Mouse (Mus musculus) midbrain, embryonic 11.5 days (tissue): ENCODE results near the gene Herc2. TPM values are rescaled to one million over a fixed set of nuclear protein-coding genes. Genes with fewer than 3 reads are reported as not detected.

ENCODE experiments used
- ATAC-seq: fragments of 200-750 bp; cut with Nextera tagmentation; 2 replicates; pipeline ENCODE4 v1.8.0; 2017; ENCODE audit warnings: moderate TSS enrichment, moderate library complexity; ENCODE audit not compliant: low FRiP score
- DNase-seq: peaks from one replicate; pipeline ENCODE4 v3.0.0; 2015; ENCODE audit warnings: low spot score; ENCODE audit errors: missing footprints
- H3K27ac ChIP-seq: fragments of 300-500 bp; sonication (generic); 2 replicates; pipeline ENCODE4 v1.5.1; 2014; ENCODE audit warnings: low read depth, low read length
- H3K27me3 ChIP-seq: fragments of 300-500 bp; sonication (generic); 2 replicates; pipeline ENCODE4 v1.6.1; 2014; ENCODE audit warnings: mild to moderate bottlenecking, low read length, moderate library complexity, mixed read lengths; ENCODE audit not compliant: control insufficient read depth, insufficient read depth
- H3K36me3 ChIP-seq: fragments of 300-500 bp; sonication (generic); 2 replicates; pipeline ENCODE4 v1.6.1; 2014; ENCODE audit warnings: mild to moderate bottlenecking, low read length, moderate library complexity, mixed read lengths; ENCODE audit not compliant: control insufficient read depth, insufficient read depth
- H3K4me1 ChIP-seq: fragments of 300-500 bp; sonication (generic); 2 replicates; pipeline ENCODE4 v1.6.1; 2014; ENCODE audit warnings: low read length; ENCODE audit not compliant: control insufficient read depth, insufficient read depth
- H3K4me2 ChIP-seq: fragments of 300-500 bp; sonication (generic); 2 replicates; pipeline ENCODE4 v1.6.1; 2014; ENCODE audit warnings: mild to moderate bottlenecking, moderate library complexity
- H3K4me3 ChIP-seq: fragments of 300-500 bp; sonication (generic); 2 replicates; pipeline ENCODE4 v1.5.1; 2014; ENCODE audit warnings: low read depth, low read length
- H3K9ac ChIP-seq: fragments of 300-500 bp; sonication (generic); 2 replicates; pipeline ENCODE4 v1.6.1; 2014; ENCODE audit warnings: low read length
- H3K9me3 ChIP-seq: fragments of 300-500 bp; sonication (generic); 2 replicates; pipeline ENCODE4 v1.6.1; 2016; ENCODE audit warnings: low read length; ENCODE audit not compliant: control insufficient read depth
- WGBS: fragments of 180-500 bp; shearing (Covaris S2); extraction: QIAGEN DNeasy Blood & Tissue Kit; methylation state at CpG from one replicate; pipeline ENCODE4 v1.1.7; 2014; 5-methylcytosine and 5-hydroxymethylcytosine counted together
- polyA plus RNA-seq: library from polyadenylated mRNA; unstranded; fragments of >200 nt; fragmentation: Nextera tagmentation; extraction: Ambion mirVana; gene quantifications from 2 replicates; pipeline ENCODE4 v1.2.1, GENCODE M21; 2014

Herc2 gene
- polyA plus RNA-seq, 1 experiment from 2014 or later, result 24.4 TPM

GRCm38 (mm10) chr7:56138706-56139105, 88.7 kb downstream of the Herc2 start:
- 95% methylated on average over 7 of the region's 7 CpGs for WGBS
- H3K36me3 ChIP-seq, result peaks cover 4% of the 10 kb centered on the region; the same call in 1 of the 2 replicates

GRCm38 (mm10) chr7:56146424-56146823, 96.4 kb downstream of the Herc2 start:
- H3K4me3 ChIP-seq, result no peak overlapping the region
- 91% methylated on average over 3 of the region's 3 CpGs for WGBS
- no peak overlapping the region for H3K9ac ChIP-seq
- H3K4me2 ChIP-seq, result no peak overlapping the region
- H3K9me3 ChIP-seq, result no peaks in the 10 kb centered on the region
- H3K4me1 ChIP-seq, result no peaks in the 10 kb centered on the region
- H3K27me3 ChIP-seq, result no peaks in the 10 kb centered on the region
- no peak for ATAC-seq
- H3K36me3 ChIP-seq, result peaks cover 3% of the 10 kb centered on the region
- no peak overlapping the region for H3K27ac ChIP-seq
- DNase-seq, result no peak

More at GRCm38 (mm10) chr7:56138706-56139105, 88.7 kb downstream of the Herc2 start:
- Histone ChIP-seq H3K4me2 (no peak overlapping the region), H3K9ac (no peak overlapping the region), H3K4me1 (no peaks in the 10 kb centered on the region), H3K27ac (no peak overlapping the region), H3K4me3 (no peak overlapping the region), H3K9me3 (no peaks in the 10 kb centered on the region), H3K27me3 (no peaks in the 10 kb centered on the region)
- DNase-seq (no peak), ATAC-seq (no peak)

GRCm38 (mm10) chr7:56148925-56149324, 98.9 kb downstream of the Herc2 start:
- Histone ChIP-seq H3K9ac (no peak overlapping the region), H3K4me3 (no peak overlapping the region), H3K4me1 (no peaks in the 10 kb centered on the region), H3K27me3 (no peaks in the 10 kb centered on the region), H3K36me3 (peaks cover 7% of the 10 kb centered on the region), H3K4me2 (no peak overlapping the region), H3K27ac (no peak overlapping the region), H3K9me3 (no peaks in the 10 kb centered on the region)
- WGBS, result 94% methylated on average over 7 of the region's 7 CpGs
- DNase-seq (no peak), ATAC-seq (no peak)

DNA sequence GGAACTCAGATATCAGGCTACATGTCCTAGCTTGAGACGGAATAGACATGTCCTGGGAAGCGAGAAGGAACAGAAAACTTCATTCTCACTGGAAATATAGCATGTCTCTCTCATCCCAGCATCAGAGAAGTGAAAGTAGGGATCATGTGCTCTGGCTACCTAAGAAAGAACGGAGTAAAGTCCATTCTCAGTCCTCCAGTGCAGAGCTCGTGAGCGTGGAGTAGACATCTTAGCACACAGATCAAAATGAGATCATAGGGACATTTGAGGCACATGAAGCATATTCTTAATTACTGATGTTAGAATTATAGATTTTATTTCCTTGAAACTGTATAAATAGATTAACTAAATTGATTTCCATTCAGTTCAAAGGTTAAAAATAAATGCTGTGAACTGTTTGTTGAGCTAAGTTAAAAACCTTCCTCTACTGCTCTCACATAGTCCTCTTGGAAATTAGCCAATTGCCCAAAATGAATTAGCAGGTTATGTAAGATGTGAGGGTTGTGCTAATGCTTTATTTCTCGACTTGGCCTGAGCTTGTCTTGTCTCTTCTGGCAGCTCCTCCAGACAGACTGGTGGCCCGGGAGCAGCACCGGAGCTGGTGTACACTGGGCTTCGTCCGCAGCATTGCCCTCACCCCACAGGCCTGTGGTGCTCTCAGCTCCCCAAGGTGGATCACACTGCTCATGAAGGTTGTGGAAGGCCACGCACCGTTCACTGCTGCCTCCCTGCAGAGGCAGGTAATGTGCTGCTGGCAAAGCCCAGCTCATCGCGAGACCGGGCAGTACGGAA, 102.1 kb downstream of the Herc2 start:
- no peaks in the 10 kb centered on the region for H3K4me1 ChIP-seq
- H3K27me3 ChIP-seq, result no peaks in the 10 kb centered on the region
- no peaks in the 10 kb centered on the region for H3K9me3 ChIP-seq
- ATAC-seq, result no peak
- H3K9ac ChIP-seq, result no peak overlapping the region
- no peak overlapping the region for H3K4me3 ChIP-seq
- H3K4me2 ChIP-seq, result no peak overlapping the region
- peaks cover 12% of the 10 kb centered on the region for H3K36me3 ChIP-seq
- DNase-seq, result no peak
- no peak overlapping the region for H3K27ac ChIP-seq
- whole genome bisulfite sequencing, result 96% methylated on average over 16 of the region's 16 CpGs

DNA sequence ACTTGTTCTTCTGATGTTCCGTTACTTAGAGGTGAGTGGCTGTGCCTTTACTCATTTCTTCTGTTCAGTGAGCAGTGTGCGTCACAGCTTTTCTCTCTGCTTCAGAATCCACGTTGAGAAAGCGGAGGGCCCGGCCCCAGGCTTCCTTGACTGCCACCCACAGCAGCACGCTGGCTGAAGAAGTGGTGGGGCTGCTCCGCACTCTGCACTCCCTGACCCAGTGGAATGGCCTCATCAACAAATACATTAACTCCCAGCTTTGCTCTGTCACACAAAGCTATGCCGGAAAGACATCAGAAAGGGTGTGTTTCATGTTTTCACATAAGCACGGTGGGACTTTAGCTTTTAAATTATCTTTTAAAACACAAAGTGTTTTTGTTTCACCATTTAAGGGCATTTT, 103.2 kb downstream of the Herc2 start:
- WGBS, result 92% methylated on average over 9 of the region's 9 CpGs
- H3K4me1 ChIP-seq, result no peaks in the 10 kb centered on the region
- H3K36me3 ChIP-seq, result peaks cover 22% of the 10 kb centered on the region
- DNase-seq (no peak), ATAC-seq (no peak)
- no peak overlapping the region for H3K27ac ChIP-seq
- H3K27me3 ChIP-seq, result no peaks in the 10 kb centered on the region
- no peak overlapping the region for H3K9ac ChIP-seq
- H3K4me3 ChIP-seq, result no peak overlapping the region
- no peaks in the 10 kb centered on the region for H3K9me3 ChIP-seq
- no peak overlapping the region for H3K4me2 ChIP-seq

- WGBS, result 95% methylated on average over 12 of the region's 12 CpGs
- no peaks in the 10 kb centered on the region for H3K9me3 ChIP-seq
- no peak overlapping the region for H3K27ac ChIP-seq
- H3K4me1 ChIP-seq, result no peaks in the 10 kb centered on the region
- H3K27me3 ChIP-seq, result no peaks in the 10 kb centered on the region
- ATAC-seq (no peak), DNase-seq (no peak)
- H3K4me3 ChIP-seq, result no peak overlapping the region
- no peak overlapping the region for H3K9ac ChIP-seq
- H3K36me3 ChIP-seq, result peaks cover 23% of the 10 kb centered on the region
- H3K4me2 ChIP-seq, result no peak overlapping the region
These were observed 103.6 kb downstream of the Herc2 start for GRCm38 (mm10) chr7:56153625-56154024.

DNA sequence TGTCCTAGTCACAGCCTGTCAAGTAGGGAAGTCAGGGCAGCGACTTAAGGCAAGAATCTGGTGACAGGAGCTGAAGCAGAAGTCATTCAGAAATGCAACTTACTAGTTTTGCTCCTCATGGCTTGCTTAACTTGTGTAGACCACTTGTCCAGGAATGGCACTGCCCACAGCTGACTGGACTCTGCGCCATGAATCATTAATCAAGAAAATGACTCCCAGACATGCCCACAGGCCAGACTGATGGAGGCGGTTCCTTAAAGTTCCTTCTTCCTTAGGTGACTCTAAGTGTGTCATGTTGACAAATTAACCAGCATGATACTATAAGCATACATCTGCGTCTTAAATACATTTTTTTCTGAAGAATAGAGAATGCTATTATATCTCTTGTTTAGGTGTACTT, 113.3 kb downstream of the Herc2 start:
- no peaks in the 10 kb centered on the region for H3K27me3 ChIP-seq
- H3K4me3 ChIP-seq, result no peak overlapping the region
- H3K36me3 ChIP-seq, result peaks cover 10% of the 10 kb centered on the region
- no peak for ATAC-seq
- H3K9me3 ChIP-seq, result no peaks in the 10 kb centered on the region
- H3K27ac ChIP-seq, result no peak overlapping the region
- WGBS, result 90% methylated on average over 4 of the region's 4 CpGs
- no peaks in the 10 kb centered on the region for H3K4me1 ChIP-seq
- DNase-seq, result no peak
- H3K9ac ChIP-seq, result no peak overlapping the region
- no peak overlapping the region for H3K4me2 ChIP-seq

DNA sequence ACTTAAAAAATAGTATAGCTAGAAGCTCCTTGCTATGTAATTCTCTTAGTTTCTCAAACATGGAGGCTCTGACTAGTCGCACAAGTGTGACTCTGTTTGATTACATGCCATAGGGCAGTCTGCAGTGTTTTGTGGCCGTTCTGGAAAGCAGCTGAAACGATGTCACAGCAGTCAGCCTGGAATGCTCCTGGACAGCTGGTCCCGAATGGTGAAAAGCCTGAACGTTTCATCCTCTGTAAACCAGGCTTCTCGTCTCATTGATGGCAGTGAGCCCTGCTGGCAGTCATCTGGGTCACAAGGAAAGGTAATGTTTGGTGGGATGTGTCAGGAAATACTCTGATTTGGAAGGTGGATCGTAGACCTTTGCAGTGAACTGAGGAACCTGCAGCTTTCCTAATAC, 118.7 kb downstream of the Herc2 start:
- Histone ChIP-seq H3K27me3 (no peaks in the 10 kb centered on the region), H3K4me1 (no peaks in the 10 kb centered on the region), H3K4me2 (no peak overlapping the region), H3K4me3 (no peak overlapping the region), H3K9me3 (no peaks in the 10 kb centered on the region), H3K36me3 (peaks cover 2% of the 10 kb centered on the region; the same call in 1 of the 2 replicates), H3K27ac (no peak overlapping the region), H3K9ac (no peak overlapping the region)
- DNase-seq (no peak), ATAC-seq (no peak)
- 69% methylated on average over 7 of the region's 7 CpGs for WGBS

DNA sequence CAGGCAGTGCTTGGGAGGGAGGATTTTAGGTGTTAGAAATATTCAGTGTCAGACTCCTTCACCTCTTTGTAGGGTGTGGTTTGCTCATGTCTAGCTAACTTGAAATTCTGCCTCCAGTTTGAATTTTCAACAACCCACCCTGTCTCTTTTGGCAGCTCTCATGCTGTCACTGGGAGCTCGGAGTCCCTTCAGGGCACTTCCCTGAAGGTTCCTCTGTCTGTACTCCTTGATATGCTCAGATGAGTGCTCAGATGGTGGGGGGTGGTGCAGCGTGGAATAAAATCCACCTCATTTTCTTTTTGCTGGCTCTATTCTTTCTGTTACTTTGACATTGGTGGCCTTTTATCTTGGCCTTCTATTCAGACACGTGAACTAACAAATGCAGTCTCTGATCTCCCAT, 127.4 kb downstream of the Herc2 start:
- H3K36me3 ChIP-seq, result no peaks in the 10 kb centered on the region
- no peaks in the 10 kb centered on the region for H3K27me3 ChIP-seq
- no peaks in the 10 kb centered on the region for H3K9me3 ChIP-seq
- WGBS, result 64% methylated on average over 3 of the region's 3 CpGs
- H3K9ac ChIP-seq, result no peak overlapping the region
- no peak overlapping the region for H3K4me2 ChIP-seq
- ATAC-seq, result no peak
- H3K4me1 ChIP-seq, result no peaks in the 10 kb centered on the region
- H3K27ac ChIP-seq, result no peak overlapping the region
- no peak overlapping the region for H3K4me3 ChIP-seq
- DNase-seq, result no peak
